Mouse (Mus musculus): Measurements from ENCODE around the gene Pibf1. TPM values are rescaled to one million over a fixed set of nuclear protein-coding genes. Genes with fewer than 3 reads are reported as not detected.
A peak's percentile ranks its signal among the peaks of the same experiment; 100 is the strongest.

The Pibf1 gene
- polyA plus RNA-seq, 2 experiments, result 2.8 to 5.6 TPM

- H3K36me3 ChIP-seq (replicated peaks; ENCODE audit: control insufficient read depth, insufficient read depth, low read depth), result no peaks in the 10 kb centered on the region
- peaks cover 0 to 2% of the 10 kb centered on the region in 2 experiments; a peak in 1 of 4 replicates for H3K4me1 ChIP-seq (replicated peaks; ENCODE audit: control insufficient read depth in 2 of 2, insufficient read depth in 2 of 2, low read length in 1 of 2)
- H3K9me3 ChIP-seq (ENCODE audit: control insufficient read depth, low read length), result no peaks in the 10 kb centered on the region
- H3K4me2 ChIP-seq (ENCODE audit: low read depth), result peak within 1 kb of the TSS; percentile 95
- TF ChIP-seq EP300 (IDR thresholded peaks at IDR 0.05; ENCODE audit: low read depth) (no peak), CTCF (IDR thresholded peaks at IDR 0.05; ENCODE audit: low read depth) (no peak)
- under 1% methylated on average over 67 of the region's 67 CpGs for WGBS (ENCODE audit: insufficient replicate concordance)
- H3K9ac ChIP-seq (replicated peaks), result peak within 1 kb of the TSS; percentile 56
- DNase-seq (ENCODE audit: low read depth in 3 of 3, low spot score in 3 of 3) (peak; percentile 78 to 80 (median 79)), ATAC-seq (ENCODE audit: insufficient read depth) (peak; percentile 98)
- no peak within 1 kb of the TSS for H3K27ac ChIP-seq
- peak within 1 kb of the TSS; percentile 42 to 66 for H3K4me3 ChIP-seq (ENCODE audit: insufficient read depth in 1 of 2, low read depth in 2 of 2, low read length in 2 of 2)
- H3K27me3 ChIP-seq (ENCODE audit: control insufficient read depth, insufficient read depth, low read length), result peaks cover 35% of the 10 kb centered on the region
Observed at GRCm38 (mm10) chr14:99298385-99299021, 199.3 kb downstream of the Pibf1 start, which contains the start of gene Klf5. Gene Klf5 (plus strand): TSS chr14:99298691.

- Histone ChIP-seq H3K27me3 (ENCODE audit: control insufficient read depth, insufficient read depth, low read length) (peaks cover 35% of the 10 kb centered on the region), H3K27ac (no peak overlapping the region), H3K9ac (replicated peaks) (peak overlapping the region; percentile 56), H3K4me1 (replicated peaks; ENCODE audit: control insufficient read depth in 2 of 2, insufficient read depth in 2 of 2, low read length in 1 of 2) (peaks cover 0 to 2% of the 10 kb centered on the region in 2 experiments; a peak in 1 of 4 replicates), H3K36me3 (replicated peaks; ENCODE audit: control insufficient read depth, insufficient read depth, low read depth) (no peaks in the 10 kb centered on the region), H3K4me3 (ENCODE audit: insufficient read depth in 1 of 2, low read depth in 2 of 2, low read length in 2 of 2) (peak overlapping the region; percentile 42 to 66), H3K9me3 (ENCODE audit: control insufficient read depth, low read length) (no peaks in the 10 kb centered on the region), H3K4me2 (ENCODE audit: low read depth) (peak overlapping the region; percentile 95)
- ATAC-seq (ENCODE audit: insufficient read depth) (peak; percentile 55), DNase-seq (ENCODE audit: low read depth in 3 of 3, low spot score in 3 of 3) (peak; percentile 10 to 26 (median 26))
- under 1% methylated on average over 58 of the region's 60 CpGs for WGBS (ENCODE audit: insufficient replicate concordance)
- TF ChIP-seq CTCF (IDR thresholded peaks at IDR 0.05; ENCODE audit: low read depth) (no peak), EP300 (IDR thresholded peaks at IDR 0.05; ENCODE audit: low read depth) (no peak)
Observed at GRCm38 (mm10) chr14:99299022-99299481, 199.8 kb downstream of the Pibf1 start.

DNA sequence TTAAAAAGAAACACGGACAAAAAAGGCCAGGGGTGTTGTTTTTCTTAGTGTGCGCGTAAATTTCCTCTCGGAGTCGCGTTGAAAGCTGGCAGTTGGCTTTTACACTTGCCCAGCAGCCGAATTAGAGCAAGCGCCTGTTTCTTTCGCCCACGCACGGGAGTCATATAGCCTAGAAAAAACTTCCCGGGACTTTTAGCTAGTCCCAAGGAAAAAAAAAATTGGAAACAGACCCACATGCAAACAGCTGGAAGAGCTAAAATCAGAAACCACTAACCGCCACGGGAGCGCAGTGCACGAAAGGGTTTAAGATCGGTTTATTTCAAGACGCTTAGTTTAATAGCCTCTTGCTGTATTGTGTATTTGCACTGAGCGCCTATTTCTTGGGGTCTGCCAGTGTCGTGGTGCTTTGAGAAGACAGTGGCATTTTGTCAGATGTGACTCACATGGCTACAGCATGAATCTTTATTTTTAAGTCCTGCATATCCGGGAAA, 200.5 kb downstream of the Pibf1 start:
- peak overlapping the region; percentile 95 for H3K4me2 ChIP-seq (ENCODE audit: low read depth)
- no peak for DNase-seq (ENCODE audit: low read depth in 3 of 3, low spot score in 3 of 3)
- no peak overlapping the region for H3K27ac ChIP-seq

DNA sequence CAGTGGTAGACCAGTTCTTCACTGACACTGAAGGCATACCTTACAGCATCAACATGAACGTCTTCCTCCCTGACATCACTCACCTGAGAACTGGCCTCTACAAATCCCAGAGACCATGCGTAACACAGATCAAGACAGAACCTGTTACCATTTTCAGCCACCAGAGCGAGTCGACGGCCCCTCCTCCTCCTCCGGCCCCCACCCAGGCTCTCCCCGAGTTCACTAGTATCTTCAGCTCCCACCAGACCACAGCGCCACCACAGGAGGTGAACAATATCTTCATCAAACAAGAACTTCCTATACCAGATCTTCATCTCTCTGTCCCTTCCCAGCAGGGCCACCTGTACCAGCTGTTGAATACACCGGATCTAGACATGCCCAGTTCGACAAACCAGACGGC, 202.2 kb downstream of the Pibf1 start:
- TF ChIP-seq CTCF (IDR thresholded peaks at IDR 0.05; ENCODE audit: low read depth), result no peak; the same call in 1 of the 2 replicates
- TF ChIP-seq EP300 (IDR thresholded peaks at IDR 0.05; ENCODE audit: low read depth), result no peak
- H3K4me1 ChIP-seq (replicated peaks; ENCODE audit: control insufficient read depth in 2 of 2, insufficient read depth in 2 of 2, low read length in 1 of 2), result peaks cover under 1 to 2% of the 10 kb centered on the region in 2 experiments; a peak in 2 of 4 replicates
- H3K27me3 ChIP-seq (ENCODE audit: control insufficient read depth, insufficient read depth, low read length), result peaks cover 35% of the 10 kb centered on the region
- no peak overlapping the region for H3K9ac ChIP-seq (replicated peaks)
- no peak for DNase-seq (ENCODE audit: low read depth in 3 of 3, low spot score in 3 of 3)
- H3K9me3 ChIP-seq (ENCODE audit: control insufficient read depth, low read length), result no peaks in the 10 kb centered on the region
- WGBS (ENCODE audit: insufficient replicate concordance), result 52% methylated on average over 11 of the region's 11 CpGs
- no peaks in the 10 kb centered on the region for H3K36me3 ChIP-seq (replicated peaks; ENCODE audit: control insufficient read depth, insufficient read depth, low read depth)
- no peak overlapping the region for H3K4me2 ChIP-seq (ENCODE audit: low read depth)
- no peak overlapping the region for H3K4me3 ChIP-seq (ENCODE audit: insufficient read depth in 1 of 2, low read depth in 2 of 2, low read length in 2 of 2)
- H3K27ac ChIP-seq, result no peak overlapping the region
- no peak for ATAC-seq (ENCODE audit: insufficient read depth)

More for the DNA sequence above, 200.5 kb downstream of the Pibf1 start:
- Histone ChIP-seq H3K27me3 (ENCODE audit: control insufficient read depth, insufficient read depth, low read length) (peaks cover 35% of the 10 kb centered on the region), H3K4me1 (replicated peaks; ENCODE audit: control insufficient read depth in 2 of 2, insufficient read depth in 2 of 2, low read length in 1 of 2) (peaks cover 0 to 2% of the 10 kb centered on the region in 2 experiments; a peak in 1 of 4 replicates), H3K4me3 (ENCODE audit: insufficient read depth in 1 of 2, low read depth in 2 of 2, low read length in 2 of 2) (peak overlapping the region; percentile 42 to 66), H3K9ac (replicated peaks) (no peak overlapping the region), H3K9me3 (ENCODE audit: control insufficient read depth, low read length) (no peaks in the 10 kb centered on the region), H3K36me3 (replicated peaks; ENCODE audit: control insufficient read depth, insufficient read depth, low read depth) (no peaks in the 10 kb centered on the region)
- TF ChIP-seq CTCF (IDR thresholded peaks at IDR 0.05; ENCODE audit: low read depth) (no peak), EP300 (IDR thresholded peaks at IDR 0.05; ENCODE audit: low read depth) (no peak)
- WGBS (ENCODE audit: insufficient replicate concordance), result 11% methylated on average over 21 of the region's 21 CpGs
- no peak for ATAC-seq (ENCODE audit: insufficient read depth)

Other genes with a start within 250 kb of the Pibf1 start
- 0.79 and 4.8 TPM in 2 replicates for gene Rpl36a-ps1, start 105.1 kb upstream of the Pibf1 start, polyA plus RNA-seq (2012; rRNA removed)
- gene Rpl36a-ps1, start 105.1 kb upstream of the Pibf1 start, polyA plus RNA-seq (2014; fragmentation: Nextera tagmentation; extraction: Ambion mirVana), result 1.6 and 2.5 TPM in 2 replicates
- gene Mzt1, start 53.3 kb upstream of the Pibf1 start, polyA plus RNA-seq (2012; rRNA removed), result 19.1 and 25.8 TPM in 2 replicates
- gene Mzt1, start 53.3 kb upstream of the Pibf1 start, polyA plus RNA-seq (2014; fragmentation: Nextera tagmentation; extraction: Ambion mirVana), result 29.5 and 30.4 TPM in 2 replicates
- 8.9 and 12.4 TPM in 2 replicates for gene Bora, start 53.2 kb upstream of the Pibf1 start, polyA plus RNA-seq (2012; rRNA removed)
- 18.4 and 21.1 TPM in 2 replicates for gene Bora, start 53.2 kb upstream of the Pibf1 start, polyA plus RNA-seq (2014; fragmentation: Nextera tagmentation; extraction: Ambion mirVana)
- 6.0 and 9.6 TPM in 2 replicates for gene Dis3, start 346 bp downstream of the Pibf1 start, polyA plus RNA-seq (2012; rRNA removed)
- gene Dis3, start 346 bp downstream of the Pibf1 start, polyA plus RNA-seq (2014; fragmentation: Nextera tagmentation; extraction: Ambion mirVana), result 16.3 and 18.1 TPM in 2 replicates
- gene Klf5, start 199.3 kb downstream of the Pibf1 start, polyA plus RNA-seq (2012; rRNA removed), result 0.60 and 0.71 TPM in 2 replicates
- gene Klf5, start 199.3 kb downstream of the Pibf1 start, polyA plus RNA-seq (2014; fragmentation: Nextera tagmentation; extraction: Ambion mirVana), result 0.99 and 1.3 TPM in 2 replicates